Mouse (Mus musculus) spleen, adult 18-20 months (tissue): ENCODE measurements around the gene Rnf10.
"Not testable (repeated sequence)": the region's sequence is repeated elsewhere in the genome, so short reads cannot be mapped to it uniquely, and the experiment has no call there.

Experiments used
- DNase-seq, 2 experiments: peaks; one replicate each; pipeline ENCODE4 v3.0.0; 2022; ENCODE audit warnings: mixed read lengths in 2 of 2

Gene Rnf10

DNA sequence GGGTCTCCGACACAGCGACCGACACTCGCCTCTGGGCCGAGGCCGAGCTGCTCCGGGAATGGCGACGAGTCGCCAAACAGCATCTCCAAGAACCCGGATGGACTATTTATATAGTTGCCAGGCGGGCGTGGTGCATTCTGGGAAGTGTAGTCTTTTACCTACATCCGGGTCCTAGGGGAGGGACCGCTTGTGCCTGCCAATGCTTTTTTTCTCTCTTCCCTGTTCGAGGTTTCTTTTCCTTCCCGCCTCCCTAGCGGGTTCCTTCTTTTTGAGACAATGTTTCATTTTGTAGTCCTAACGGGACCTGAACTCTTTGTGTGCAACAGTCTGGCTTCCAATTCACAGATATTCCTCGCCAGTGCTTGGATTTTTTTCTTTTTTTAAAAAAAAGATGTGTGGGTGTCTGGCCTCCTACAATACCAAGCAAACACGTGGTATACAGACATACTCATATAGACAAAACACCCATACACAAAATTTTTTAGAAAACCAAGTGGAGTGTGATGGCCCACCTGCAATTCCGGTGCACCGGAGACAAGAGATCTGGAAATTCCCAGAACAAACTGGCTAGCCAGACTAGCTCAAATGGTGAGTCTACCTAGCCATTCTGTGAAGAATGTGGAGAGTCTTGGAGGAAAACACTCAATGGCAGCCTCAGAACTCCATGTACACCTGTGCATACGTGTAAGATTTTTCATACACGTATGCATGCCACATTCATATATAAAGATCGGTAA, at the start of gene Rnf10:
Gene Rnf10, minus strand, starts transcription at position 87 of the 737 bp plus-strand sequence.
- DNase-seq = peak; percentile 91 to 99

DNA sequence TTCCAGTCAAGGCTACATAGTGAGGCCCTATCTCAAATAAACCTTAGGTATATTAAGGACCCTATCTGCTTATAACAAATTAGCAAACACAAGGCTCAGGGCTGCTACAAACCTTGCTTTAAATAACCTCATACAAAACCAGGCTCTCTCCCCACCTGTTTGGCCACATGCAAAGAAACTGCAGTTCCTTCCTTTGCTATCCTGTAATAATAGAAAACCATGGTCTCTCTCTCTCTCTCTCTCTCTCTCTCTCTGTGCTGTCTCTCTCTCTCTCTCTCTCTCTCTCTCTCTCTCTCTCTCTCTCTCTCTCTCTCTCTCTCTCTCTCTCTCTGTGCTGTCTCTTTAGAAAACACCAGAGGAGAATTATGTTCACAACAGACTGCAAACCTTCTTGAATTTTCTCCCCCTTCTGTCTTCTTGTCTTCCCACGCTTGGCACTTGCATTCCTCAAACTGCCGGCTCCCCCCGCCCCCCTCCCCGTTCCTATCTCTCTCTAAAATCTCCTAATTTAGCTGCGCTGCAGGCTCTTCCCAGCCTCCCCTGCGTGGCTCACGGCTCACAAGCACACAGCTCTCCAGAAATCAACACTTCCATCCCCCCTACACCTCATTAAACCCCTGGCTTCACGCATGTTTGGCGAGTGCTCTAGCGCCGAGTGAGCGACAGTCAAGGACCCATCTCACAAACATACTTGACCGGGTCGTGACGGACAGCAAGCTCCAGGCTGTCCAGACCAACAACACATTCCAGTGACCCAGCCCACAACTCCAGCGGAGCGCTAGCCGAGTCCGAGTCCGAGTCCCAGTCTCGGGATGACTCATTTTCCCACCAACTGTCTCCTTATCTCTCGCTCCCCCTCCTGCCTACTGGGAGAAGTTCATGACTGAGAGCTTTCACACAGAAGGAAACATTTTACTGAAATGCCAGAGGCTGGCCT, 46.6 kb upstream of the Rnf10 start:
- peak; percentile 13 to 19 for DNase-seq

- DNase-seq = no peak
Measured at GRCm38 (mm10) chr5:115317645-115318328, 45.1 kb upstream of the Rnf10 start.

GRCm38 (mm10) chr5:115316968-115317644, 44.4 kb upstream of the Rnf10 start:
- no peak for DNase-seq

- DNase-seq = no peak
Measured at GRCm38 (mm10) chr5:115313668-115313943, 40.9 kb upstream of the Rnf10 start.

GRCm38 (mm10) chr5:115312816-115313667, 40.3 kb upstream of the Rnf10 start:
- no peak for DNase-seq

DNA sequence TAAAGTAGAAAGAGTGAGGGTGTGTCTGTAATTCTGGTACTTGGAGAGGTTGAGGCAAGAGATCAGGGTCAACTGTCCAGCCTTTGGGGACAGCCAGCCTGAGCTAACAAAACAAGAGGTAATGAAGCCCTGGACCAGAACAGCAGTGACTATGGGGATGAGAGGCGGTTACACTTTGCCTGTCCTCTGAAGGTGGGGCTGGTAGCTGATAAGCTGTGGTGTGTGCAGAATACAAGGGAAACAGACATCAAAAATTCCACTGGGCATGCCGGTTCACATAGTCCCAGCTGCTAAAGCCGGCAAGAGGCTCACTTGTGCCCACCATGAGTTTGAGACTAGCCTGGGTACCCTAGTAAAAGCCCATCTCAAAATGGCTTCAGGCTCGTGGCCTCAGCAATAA, 39.7 kb upstream of the Rnf10 start:
- DNase-seq = no peak

DNA sequence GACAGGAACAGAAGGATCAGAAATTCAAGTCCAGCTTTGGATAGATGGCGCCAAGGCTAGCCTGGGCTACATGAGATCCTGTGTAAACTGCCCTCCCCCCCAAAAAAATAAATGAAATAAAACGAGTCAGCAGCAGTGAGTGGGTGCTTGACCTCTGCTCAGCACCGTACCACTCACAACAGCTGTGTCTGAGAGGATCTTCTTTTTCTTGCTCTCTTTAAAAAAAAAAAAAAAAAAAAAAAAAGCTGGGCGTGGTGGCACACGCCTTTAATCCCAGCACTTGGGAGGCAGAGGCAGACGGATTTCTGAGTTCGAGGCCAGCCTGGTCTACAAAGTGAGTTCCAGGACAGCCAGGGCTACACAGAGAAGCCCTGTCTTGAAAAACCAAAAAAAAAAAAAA, 29.5 kb upstream of the Rnf10 start:
- not testable (repeated sequence) for DNase-seq

GRCm38 (mm10) chr5:115301615-115302014, 28.9 kb upstream of the Rnf10 start:
- DNase-seq = peak in 1 of 2 experiments; percentile 10

GRCm38 (mm10) chr5:115300792-115301614, 28.3 kb upstream of the Rnf10 start, which contains the start of gene Dynll1:
Gene Dynll1 (minus strand): TSS chr5:115300999.
- peak; percentile 98 to 99 for DNase-seq

GRCm38 (mm10) chr5:115300035-115300744, 27.5 kb upstream of the Rnf10 start:
- no peak for DNase-seq

- DNase-seq = no peak
Measured at GRCm38 (mm10) chr5:115296347-115296746, 23.6 kb upstream of the Rnf10 start.

GRCm38 (mm10) chr5:115294173-115294572, 21.5 kb upstream of the Rnf10 start:
- no peak for DNase-seq

- no peak for DNase-seq
Measured at GRCm38 (mm10) chr5:115284735-115285134, 12.0 kb upstream of the Rnf10 start.

GRCm38 (mm10) chr5:115280050-115280687, 7.5 kb upstream of the Rnf10 start:
- no peak for DNase-seq

DNA sequence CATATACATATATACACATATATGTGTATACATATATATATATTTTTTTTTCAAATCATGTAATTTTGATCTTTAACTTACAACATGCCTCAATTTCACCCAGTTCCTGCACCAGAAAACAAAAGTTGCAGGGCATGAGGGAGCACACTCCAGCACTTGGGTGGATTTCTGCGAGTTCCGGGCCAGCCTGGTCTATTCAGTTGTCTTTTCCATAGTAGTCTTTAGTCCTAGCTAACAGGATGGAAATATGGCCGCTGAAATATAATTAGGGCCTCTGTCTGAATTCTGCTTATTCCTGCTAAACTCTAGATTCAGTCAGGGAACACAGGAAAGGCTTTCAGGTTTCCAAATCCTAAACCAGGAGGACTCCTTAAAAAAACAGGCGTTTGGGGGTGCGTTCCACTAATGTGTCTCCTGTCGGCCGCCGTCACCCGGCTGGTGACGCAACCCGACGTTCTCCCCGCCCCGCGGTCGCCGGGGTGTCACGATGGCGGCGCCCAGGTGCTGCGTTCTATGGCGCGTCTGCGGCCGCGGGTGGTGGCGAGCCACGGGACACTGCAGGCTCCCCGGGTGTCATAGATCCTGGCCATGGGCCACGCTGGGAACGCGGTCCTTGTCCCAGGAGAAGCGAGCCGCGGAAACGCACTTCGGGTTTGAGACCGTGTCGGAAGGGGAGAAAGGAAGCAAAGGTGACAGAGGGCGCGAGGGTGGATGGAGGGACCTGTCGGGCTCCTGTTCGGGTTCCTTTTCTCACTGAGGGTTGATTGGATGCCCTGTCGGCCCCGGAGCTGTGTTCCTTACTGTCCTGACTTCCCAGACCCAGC, 6.7 kb upstream of the Rnf10 start, which contains the start of gene Coq5:
Gene Coq5, plus strand, starts transcription at position 441 of the 824 bp plus-strand sequence.
- DNase-seq = peak; percentile 72 to 90

- DNase-seq = no peak
Measured at GRCm38 (mm10) chr5:115278785-115279184, 6.1 kb upstream of the Rnf10 start.

- DNase-seq = no peak
Measured at GRCm38 (mm10) chr5:115278053-115278452, 5.4 kb upstream of the Rnf10 start.

- peak in 1 of 2 experiments; percentile 38 for DNase-seq
Measured at GRCm38 (mm10) chr5:115275998-115276397, 3.3 kb upstream of the Rnf10 start.
